Mouse (Mus musculus): ENCODE measurements around the gene Hoxa6.

Hoxa6 gene

GRCm38 (mm10) chr6:52161336-52162092 is 47.0 kb downstream of the Hoxa6 start:
- no peak for DNase-seq

- peak; percentile 77 to 80 for DNase-seq
Observed at GRCm38 (mm10) chr6:52160511-52161335, 47.8 kb downstream of the Hoxa6 start.

- DNase-seq, result no peak
Observed at GRCm38 (mm10) chr6:52159979-52160378, 48.5 kb downstream of the Hoxa6 start.

GRCm38 (mm10) chr6:52159164-52159761 is 49.3 kb downstream of the Hoxa6 start:
- DNase-seq, result no peak

- DNase-seq, result peak; percentile 88 to 89
Observed at GRCm38 (mm10) chr6:52158276-52159051, 50.1 kb downstream of the Hoxa6 start, which contains the start of gene Hoxa1. Gene Hoxa1, minus strand, starts transcription at chr6:52158317.

- DNase-seq, result no peak
Observed at GRCm38 (mm10) chr6:52157466-52158275, 50.9 kb downstream of the Hoxa6 start.

GRCm38 (mm10) chr6:52156551-52157200 is 51.8 kb downstream of the Hoxa6 start:
- no peak for DNase-seq

All from kidney, adult 8-10 months (tissue).